Mouse (Mus musculus) MEL (cell line): ENCODE data around the gene Ifit3b. TPM values are rescaled to one million over a fixed set of nuclear protein-coding genes. Genes with fewer than 3 reads are reported as not detected.

Experiments
- DNase-seq: peaks from one replicate; pipeline ENCODE4 v3.0.0; 2011; ENCODE audit warnings: low read depth, low spot score
- H3K27ac ChIP-seq: 2 replicates; pipeline ENCODE4 v1.5.1; 2012; ENCODE audit warnings: low read depth, mild to moderate bottlenecking, control low read depth, low read length, moderate library complexity; ENCODE audit not compliant: control insufficient read depth
- H3K27me3 ChIP-seq, 2 experiments: fragments of 150-350 bp in 1 of 2; sonication (generic) in 1 of 2; 2 replicates each; pipeline ENCODE4 v1.6.1; 2012; ENCODE audit warnings: low read length in 2 of 2, mild to moderate bottlenecking in 2 of 2, improper control_type of control experiment in 1 of 2, moderate library complexity in 1 of 2; ENCODE audit not compliant: insufficient read depth in 2 of 2, control insufficient read depth in 1 of 2
- H3K36me3 ChIP-seq, 2 experiments: 2 replicates each; pipeline ENCODE4 v1.6.1; 2012 to 2014; ENCODE audit warnings: low read length in 2 of 2, improper control_type of control experiment in 1 of 2, inconsistent platforms in 1 of 2, mild to moderate bottlenecking in 1 of 2; ENCODE audit not compliant: insufficient read depth in 2 of 2, control insufficient read depth in 1 of 2
- H3K4me1 ChIP-seq, 2 experiments: fragments of 150-350 bp in 1 of 2; sonication (generic) in 1 of 2; 2 replicates each; pipeline ENCODE4 v1.6.1; 2012; ENCODE audit warnings: low read length in 2 of 2, improper control_type of control experiment in 1 of 2, mild to moderate bottlenecking in 1 of 2; ENCODE audit not compliant: insufficient read depth in 2 of 2, control insufficient read depth in 1 of 2
- H3K4me3 ChIP-seq, 2 experiments: fragments of 150-350 bp in 1 of 2; sonication (generic) in 1 of 2; 2 replicates each; pipeline ENCODE4 v1.5.1; 2012; ENCODE audit warnings: low read depth in 2 of 2, low read length in 2 of 2, mild to moderate bottlenecking in 2 of 2, moderate library complexity in 2 of 2, control low read depth in 1 of 2, improper control_type of control experiment in 1 of 2; ENCODE audit not compliant: control insufficient read depth in 1 of 2, insufficient read depth in 1 of 2
- H3K79me2 ChIP-seq: 2 replicates; pipeline ENCODE4 v1.6.1; 2012; ENCODE audit warnings: mild to moderate bottlenecking, low read length, moderate library complexity; ENCODE audit not compliant: control insufficient read depth, poor library complexity, insufficient read depth
- H3K9ac ChIP-seq: 2 replicates; pipeline ENCODE4 v1.6.1; 2012; ENCODE audit warnings: low read depth, mild to moderate bottlenecking, control low read depth, low read length, moderate library complexity; ENCODE audit not compliant: control insufficient read depth, poor library complexity, severe bottlenecking
- H3K9me3 ChIP-seq: fragments of 150-350 bp; sonication (generic); replicated peaks from 2 replicates; pipeline ENCODE4 v1.6.1; 2012; ENCODE audit warnings: mild to moderate bottlenecking, low read length, improper control_type of control experiment, moderate library complexity; ENCODE audit not compliant: insufficient read depth
- CHD1 ChIP-seq: IDR thresholded peaks from 2 replicates; pipeline ENCODE4 v1.6.1; 2012; ENCODE audit warnings: low read depth, mild to moderate bottlenecking, inconsistent platforms, low read length, improper control_type of control experiment
- CHD2 ChIP-seq: IDR thresholded peaks from 2 replicates; pipeline ENCODE4 v1.6.1; 2011; ENCODE audit warnings: low read length, improper control_type of control experiment
- E2F4 ChIP-seq: IDR thresholded peaks from 2 replicates; pipeline ENCODE4 v1.6.1; 2011; ENCODE audit warnings: low read depth, low read length, improper control_type of control experiment, borderline replicate concordance
- ELF1 ChIP-seq: IDR thresholded peaks from 2 replicates; pipeline ENCODE4 v1.6.1; 2014; ENCODE audit warnings: low read depth, mild to moderate bottlenecking, inconsistent platforms, low read length, improper control_type of control experiment, moderate library complexity
- GATA1 ChIP-seq: IDR thresholded peaks from 2 replicates; pipeline ENCODE4 v1.6.1; 2011; ENCODE audit warnings: low read depth, low read length, improper control_type of control experiment
- HCFC1 ChIP-seq: IDR thresholded peaks from 2 replicates; pipeline ENCODE4 v1.6.1; 2012; ENCODE audit warnings: low read depth, mild to moderate bottlenecking, inconsistent platforms, low read length, improper control_type of control experiment, moderate library complexity
- JUND ChIP-seq: IDR thresholded peaks from 2 replicates; pipeline ENCODE4 v1.6.1; 2011; ENCODE audit warnings: low read depth, mild to moderate bottlenecking, improper control_type of control experiment, low read length
- KAT2A ChIP-seq: conservative IDR thresholded peaks from 2 replicates; pipeline ENCODE4 v1.6.1; 2012; ENCODE audit warnings: low read depth, low read length, improper control_type of control experiment, inconsistent platforms
- MAFK ChIP-seq: IDR thresholded peaks from 2 replicates; pipeline ENCODE4 v1.6.1; 2011; ENCODE audit warnings: low read depth, mild to moderate bottlenecking, low read length, improper control_type of control experiment, borderline replicate concordance
- MXI1 ChIP-seq: IDR thresholded peaks from 2 replicates; pipeline ENCODE4 v1.6.1; 2011; ENCODE audit warnings: mild to moderate bottlenecking, low read depth, low read length, improper control_type of control experiment
- MYC ChIP-seq: IDR thresholded peaks from 2 replicates; pipeline ENCODE4 v1.6.1; 2011; ENCODE audit warnings: low read depth, mild to moderate bottlenecking, low read length, improper control_type of control experiment, moderate library complexity
- NRF1 ChIP-seq: IDR thresholded peaks from 2 replicates; pipeline ENCODE4 v1.6.1; 2014; ENCODE audit warnings: low read depth, mild to moderate bottlenecking, inconsistent platforms, low read length, improper control_type of control experiment, moderate library complexity; ENCODE audit not compliant: poor library complexity, insufficient read depth, severe bottlenecking
- POLR2A ChIP-seq, 2 experiments: IDR thresholded peaks; 2 replicates each; pipeline ENCODE4 v1.6.1; 2011 to 2012; ENCODE audit warnings: low read length in 2 of 2, mild to moderate bottlenecking in 2 of 2, control low read depth in 1 of 2, improper control_type of control experiment in 1 of 2, low read depth in 1 of 2, moderate library complexity in 1 of 2; ENCODE audit not compliant: control insufficient read depth in 1 of 2, insufficient read depth in 1 of 2, poor library complexity in 1 of 2
- POLR2AphosphoS2 ChIP-seq: IDR thresholded peaks from 2 replicates; pipeline ENCODE4 v1.6.1; 2011; ENCODE audit warnings: low read length, improper control_type of control experiment
- POLR2AphosphoS5 ChIP-seq: IDR thresholded peaks from 2 replicates; pipeline ENCODE4 v1.6.1; 2012; ENCODE audit warnings: low read depth, borderline replicate concordance, mild to moderate bottlenecking, inconsistent platforms, low read length, moderate library complexity, mixed read lengths
- RCOR1 ChIP-seq: IDR thresholded peaks from 2 replicates; pipeline ENCODE4 v1.6.1; 2012; ENCODE audit warnings: low read depth, mild to moderate bottlenecking, inconsistent platforms, low read length, improper control_type of control experiment
- SIN3A ChIP-seq: IDR thresholded peaks from 2 replicates; pipeline ENCODE4 v1.6.1; 2012; ENCODE audit warnings: low read length, improper control_type of control experiment, inconsistent platforms
- TAL1 ChIP-seq: IDR thresholded peaks from 2 replicates; pipeline ENCODE4 v1.6.1; 2012; ENCODE audit warnings: mild to moderate bottlenecking, inconsistent platforms, low read length, moderate library complexity, mixed read lengths
- UBTF ChIP-seq: IDR thresholded peaks from 2 replicates; pipeline ENCODE4 v1.6.1; 2012; ENCODE audit warnings: low read depth, mild to moderate bottlenecking, inconsistent platforms, low read length, improper control_type of control experiment, moderate library complexity, borderline replicate concordance; ENCODE audit not compliant: insufficient read depth
- USF1 ChIP-seq: IDR thresholded peaks from 2 replicates; pipeline ENCODE4 v1.6.1; 2014; ENCODE audit warnings: low read depth, mild to moderate bottlenecking, inconsistent platforms, low read length, improper control_type of control experiment, moderate library complexity
- ZC3H11A ChIP-seq: IDR thresholded peaks from 2 replicates; pipeline ENCODE4 v1.6.1; 2012; ENCODE audit warnings: low read depth, mild to moderate bottlenecking, inconsistent platforms, low read length, improper control_type of control experiment
- ZKSCAN1 ChIP-seq: IDR thresholded peaks from 2 replicates; pipeline ENCODE4 v1.6.1; 2012; ENCODE audit warnings: low read depth, mild to moderate bottlenecking, inconsistent platforms, low read length, improper control_type of control experiment, moderate library complexity
- ZMIZ1 ChIP-seq: IDR thresholded peaks from 2 replicates; pipeline ENCODE4 v1.6.1; 2012; ENCODE audit warnings: low read depth, mild to moderate bottlenecking, inconsistent platforms, low read length, improper control_type of control experiment, moderate library complexity
- polyA plus RNA-seq, 2 experiments: library from polyadenylated mRNA; stranded (reverse) in 1 of 2; unstranded in 1 of 2; fragments of >175 nt in 1 of 2; fragments of >200 nt in 1 of 2; gene quantifications; 2 replicates each; pipeline versions ENCODE4 v1.2.1 to v1.2.4; 2012; ENCODE audit warnings: low replicate concordance in 2 of 2, low read depth in 1 of 2; ENCODE audit not compliant: insufficient read length in 2 of 2, insufficient read depth in 1 of 2, missing spikeins in 1 of 2
- total RNA-seq: library from RNA; depleted of rRNA; stranded (reverse); fragments of 300-350 nt; gene quantifications from 2 replicates; pipeline ENCODE4 v1.2.3, GENCODE M21; 2012

Gene Ifit3b
- total and polyA plus RNA-seq, 3 experiments: not detected

GRCm38 (mm10) chr19:34571080-34571479 is 36.7 kb upstream of the Ifit3b start:
- no peak overlapping the region for H3K27ac ChIP-seq
- H3K4me3 ChIP-seq: no peak overlapping the region
- no peak overlapping the region for H3K9ac ChIP-seq
- H3K4me1 ChIP-seq: no peaks in the 10 kb centered on the region
- H3K79me2 ChIP-seq: no peaks in the 10 kb centered on the region
- H3K9me3 ChIP-seq: no peaks in the 10 kb centered on the region
- no peak for DNase-seq
- peaks cover 2 to 3% of the 10 kb centered on the region in 2 experiments; a peak in 2 of 4 replicates for H3K27me3 ChIP-seq
- no peaks in the 10 kb centered on the region for H3K36me3 ChIP-seq
- no peak for TF ChIP-seq POLR2AphosphoS2
- no peak for TF ChIP-seq ZKSCAN1
- no peak for TF ChIP-seq CHD1
- TF ChIP-seq NRF1: no peak
- TF ChIP-seq KAT2A: no peak
- TF ChIP-seq USF1: no peak
- TF ChIP-seq JUND: no peak
- TF ChIP-seq HCFC1: no peak

DNA sequence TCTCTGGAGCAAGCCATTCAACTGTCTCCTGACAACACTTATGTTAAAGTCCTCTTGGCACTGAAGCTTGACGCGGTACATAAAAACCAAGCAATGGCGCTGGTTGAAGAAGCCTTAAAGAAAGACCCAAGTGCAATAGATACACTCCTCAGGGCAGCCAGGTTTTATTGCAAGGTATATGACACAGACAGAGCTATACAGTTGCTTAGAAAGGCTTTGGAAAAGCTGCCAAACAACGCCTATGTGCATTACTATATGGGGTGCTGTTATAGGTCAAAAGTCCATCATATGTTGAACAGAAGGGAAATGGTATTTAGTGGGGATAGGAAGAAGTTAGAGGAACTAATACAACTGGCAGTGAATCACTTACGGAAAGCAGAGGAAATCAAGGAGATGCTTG is 34.1 kb upstream of the Ifit3b start:
- Histone ChIP-seq H3K36me3 (no peaks in the 10 kb centered on the region), H3K79me2 (no peaks in the 10 kb centered on the region)
- TF ChIP-seq KAT2A (no peak), ELF1 (no peak), ZMIZ1 (no peak), TAL1 (no peak), POLR2AphosphoS2 (no peak), GATA1 (no peak), E2F4 (no peak), POLR2AphosphoS5 (no peak), CHD2 (no peak), RCOR1 (no peak), ZC3H11A (no peak), MYC (no peak), SIN3A (no peak), MXI1 (no peak), POLR2A (IDR thresholded peaks at IDR 0.05; ENCODE audit: control insufficient read depth in 1 of 2, insufficient read depth in 1 of 2, low read depth in 1 of 2, low read length in 2 of 2, poor library complexity in 1 of 2) (no peak), UBTF (no peak), MAFK (no peak)

More for the DNA sequence above, 34.1 kb upstream of the Ifit3b start:
- DNase-seq: no peak
- Histone ChIP-seq H3K9ac (no peak overlapping the region), H3K9me3 (no peaks in the 10 kb centered on the region), H3K27me3 (peaks cover 1 to 3% of the 10 kb centered on the region in 2 experiments; a peak in 2 of 4 replicates), H3K4me3 (no peak overlapping the region), H3K27ac (no peak overlapping the region), H3K4me1 (no peaks in the 10 kb centered on the region)
